Mouse (Mus musculus) left cerebral cortex, adult 8-10 months (tissue): ENCODE measurements around the gene Gnb1l. TPM values are rescaled to one million over a fixed set of nuclear protein-coding genes. Genes with fewer than 3 reads are reported as not detected.

Source experiments
- DNase-seq, 2 experiments: peaks; one replicate each; pipeline ENCODE4 v3.0.0; 2022; ENCODE audit warnings: low spot score in 2 of 2
- total RNA-seq, 4 experiments: library from RNA; stranded (reverse); gene quantifications; 2 replicates each; pipeline ENCODE4 v1.2.4; 2022

The Gnb1l gene
- total RNA-seq, 4 experiments from 2014 or later = 4.9 to 5.7 (median 5.3) TPM

DNA sequence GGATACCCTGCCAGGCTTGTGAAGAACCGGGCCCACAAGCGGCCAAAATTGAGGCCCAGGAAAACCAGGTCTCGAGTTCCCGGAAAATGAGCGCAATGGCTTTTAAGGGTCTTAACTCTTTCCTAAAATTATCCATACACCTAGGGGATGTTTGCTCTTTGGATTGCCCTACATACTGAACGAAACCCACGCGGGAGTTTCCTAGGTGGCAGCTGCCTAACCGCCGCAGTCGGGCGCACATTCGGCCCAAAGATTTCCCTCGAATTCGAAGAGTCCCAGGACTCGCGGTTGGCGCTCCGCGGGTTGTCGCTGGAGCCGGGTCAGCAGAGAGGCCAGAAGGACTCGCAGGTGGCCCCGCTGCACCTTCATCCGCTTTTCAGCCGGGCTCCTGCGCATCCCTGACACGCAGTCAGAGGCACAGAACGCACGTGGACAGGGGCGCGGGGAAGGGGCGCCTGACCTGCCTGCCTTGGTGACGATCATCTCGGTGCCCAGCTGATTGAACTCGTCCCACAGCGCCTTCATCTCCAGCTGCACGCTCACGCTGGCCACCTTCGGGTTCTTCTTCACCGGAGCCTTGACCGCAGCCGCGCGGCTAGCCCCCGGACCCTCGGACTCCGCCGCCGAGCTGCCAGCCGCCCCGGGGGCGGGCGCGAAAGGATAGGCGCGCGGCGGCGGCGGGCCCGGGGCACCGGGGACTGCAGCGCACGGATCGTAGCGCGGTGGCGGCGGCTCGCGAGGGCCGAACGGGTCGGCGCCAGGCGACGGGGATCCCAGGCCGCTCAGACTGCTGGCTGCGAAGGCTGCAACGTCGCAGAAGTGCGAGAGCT lies 87.8 kb downstream of the Gnb1l start:
- no peak for DNase-seq

- DNase-seq = no peak
These were observed 88.5 kb downstream of the Gnb1l start for GRCm38 (mm10) chr16:18586906-18587546.

DNA sequence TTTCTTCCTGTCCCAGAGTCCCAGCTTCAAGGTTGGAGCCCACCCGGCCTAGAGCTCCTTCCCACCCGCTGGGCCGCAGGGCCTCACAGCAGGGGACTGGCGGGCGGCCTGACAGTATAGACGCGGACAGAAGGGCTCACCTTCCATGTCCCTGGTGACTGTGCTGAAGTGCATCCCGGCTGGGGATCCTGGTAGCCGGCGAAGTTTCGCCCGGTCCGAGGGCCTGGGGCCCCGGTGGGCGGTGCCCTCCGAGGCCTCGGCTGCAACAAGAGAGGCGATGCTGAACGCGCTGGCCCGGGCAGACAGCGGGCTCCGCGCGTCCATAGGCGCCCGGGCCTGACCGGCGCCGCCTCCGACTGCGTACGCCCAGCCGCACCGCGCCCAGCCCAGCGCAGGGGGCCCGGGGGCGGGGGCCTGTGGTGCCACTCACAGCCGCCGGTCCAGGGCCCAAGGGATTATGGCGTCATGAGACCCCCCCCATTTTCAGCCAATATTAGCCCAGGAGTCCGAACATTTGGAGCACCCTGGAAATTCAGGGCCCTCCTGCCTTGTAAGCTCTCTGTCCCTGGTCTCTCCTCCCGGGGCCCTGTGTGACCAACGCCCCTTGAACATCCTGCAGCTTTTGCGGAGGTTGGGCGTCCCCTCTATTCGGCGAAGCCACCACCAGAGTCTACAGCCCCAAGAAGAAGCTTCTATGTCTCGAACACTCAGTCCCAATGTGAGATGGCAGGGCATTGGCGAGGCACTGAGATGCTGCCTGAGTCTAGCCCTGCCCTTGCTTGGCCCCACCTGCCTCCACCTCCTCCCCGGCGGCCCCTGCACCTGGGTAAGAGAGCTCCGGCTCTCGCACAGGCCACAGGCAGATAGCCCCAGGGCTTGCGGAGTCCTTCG lies 89.6 kb downstream of the Gnb1l start:
- no peak for DNase-seq

DNA sequence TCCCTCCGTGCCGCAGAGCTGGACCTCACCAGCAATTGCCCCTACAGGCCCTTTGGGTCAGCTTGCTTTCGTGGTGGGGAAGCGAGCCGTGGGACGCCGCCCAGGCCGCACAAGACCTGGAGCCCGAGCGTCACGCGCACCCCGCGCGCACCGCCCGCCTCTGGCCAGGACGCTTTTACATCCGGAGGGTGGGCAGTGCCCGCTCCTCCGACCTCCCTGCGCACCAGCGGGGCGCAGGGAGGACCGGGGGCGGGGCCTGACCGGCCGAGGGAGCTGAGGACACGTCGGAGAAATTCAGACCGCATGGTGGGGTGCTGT lies 90.2 kb downstream of the Gnb1l start:
- DNase-seq = no peak

DNA sequence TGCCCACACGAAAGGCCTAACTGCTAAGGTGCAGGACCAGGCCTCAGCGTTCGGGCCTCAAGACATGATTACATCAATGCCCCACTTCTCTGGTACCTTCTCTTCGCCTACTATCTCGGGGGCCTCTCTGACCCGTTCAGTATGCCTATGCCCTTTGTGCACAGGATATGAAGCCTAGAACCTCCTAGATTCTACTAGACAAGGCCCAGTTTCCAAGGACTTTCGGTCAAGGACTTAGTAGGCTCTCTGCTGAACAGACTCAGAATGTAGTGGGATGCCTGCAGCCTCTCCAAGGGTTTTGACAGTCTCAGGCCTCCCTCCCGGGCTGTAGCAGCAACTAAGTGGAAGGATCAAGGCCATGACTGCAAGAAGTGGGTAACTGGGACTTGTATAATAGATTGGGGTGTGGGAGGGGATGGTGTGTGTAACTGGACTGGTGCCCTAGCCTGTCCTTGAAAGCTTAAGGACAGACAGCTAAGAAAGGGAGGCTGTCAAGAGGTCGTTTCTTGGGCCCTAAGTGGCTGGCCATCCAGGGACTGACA lies 90.6 kb downstream of the Gnb1l start:
- no peak for DNase-seq

DNA sequence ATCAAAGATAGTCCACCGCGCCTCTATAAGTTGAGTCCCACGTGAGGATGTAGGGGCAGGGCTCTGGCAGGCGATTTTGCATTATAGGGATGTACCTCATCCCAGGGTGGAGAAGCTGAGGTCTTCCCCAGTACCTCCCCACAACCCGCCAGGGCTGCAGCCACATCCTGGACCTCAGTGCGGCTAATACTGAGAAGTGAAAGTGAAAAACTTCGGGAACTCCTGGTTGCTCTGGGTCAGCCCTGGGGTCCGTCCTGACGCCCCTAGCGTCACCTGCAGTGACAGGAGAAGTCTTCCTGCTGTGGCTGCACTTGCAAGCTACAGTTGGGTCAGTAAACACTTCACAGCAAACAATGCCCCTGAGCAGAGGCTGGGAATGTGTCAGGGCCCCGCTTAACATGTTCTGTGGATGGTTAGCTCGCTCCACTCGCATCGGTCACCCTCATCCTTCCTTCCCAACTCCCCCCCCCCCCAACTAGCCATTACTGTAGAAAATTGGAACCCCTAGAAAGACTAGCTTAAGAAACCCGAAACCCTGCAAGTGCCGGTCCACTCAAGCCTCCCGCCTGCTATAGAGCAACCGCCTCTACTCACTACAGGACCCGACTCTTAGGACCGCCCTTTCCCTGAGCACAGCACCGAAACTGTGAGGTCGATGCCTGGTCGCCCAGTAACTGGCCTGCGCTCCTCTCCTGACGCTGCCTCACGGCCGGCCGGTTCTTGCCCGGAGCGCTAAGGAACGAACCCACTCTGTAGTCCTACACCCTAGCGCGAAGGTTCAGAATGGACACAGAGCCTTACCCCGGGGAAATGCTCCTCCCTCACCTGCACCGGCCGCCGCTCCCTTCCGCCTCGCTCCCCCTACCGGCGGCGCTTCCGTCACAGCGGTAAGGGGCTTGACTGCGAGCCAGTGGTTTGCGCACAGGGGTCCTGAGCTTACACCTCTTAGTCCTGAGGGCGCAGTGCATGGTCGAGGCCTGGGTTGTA lies 91.6 kb downstream of the Gnb1l start, which contains the start of gene Tbx1:
Gene Tbx1 (minus strand): TSS at position 868 of the 987 bp plus-strand sequence.
- no peak for DNase-seq

- DNase-seq = no peak
These were observed 92.8 kb downstream of the Gnb1l start for GRCm38 (mm10) chr16:18591047-18592018.

DNA sequence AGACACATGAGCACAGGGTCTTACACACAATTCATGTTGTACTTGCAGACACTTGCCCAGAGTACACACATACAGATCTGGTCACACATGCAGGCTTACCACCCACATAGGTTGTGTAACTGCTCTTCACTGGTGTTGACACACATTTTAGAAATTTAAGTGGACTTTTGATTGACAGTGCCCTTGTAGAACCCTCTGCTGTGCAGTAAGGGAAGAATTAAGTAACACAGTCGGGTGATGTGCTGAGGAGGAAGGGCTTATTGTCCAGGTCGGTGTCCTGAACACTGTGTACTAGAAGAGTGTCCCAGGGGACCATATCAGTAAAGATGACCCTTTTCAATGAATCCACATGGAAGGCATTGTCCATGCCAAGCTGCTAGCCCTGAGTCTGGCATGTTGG lies 95.4 kb downstream of the Gnb1l start:
- DNase-seq = no peak

GRCm38 (mm10) chr16:18596255-18596654 lies 97.7 kb downstream of the Gnb1l start:
- DNase-seq = no peak

DNA sequence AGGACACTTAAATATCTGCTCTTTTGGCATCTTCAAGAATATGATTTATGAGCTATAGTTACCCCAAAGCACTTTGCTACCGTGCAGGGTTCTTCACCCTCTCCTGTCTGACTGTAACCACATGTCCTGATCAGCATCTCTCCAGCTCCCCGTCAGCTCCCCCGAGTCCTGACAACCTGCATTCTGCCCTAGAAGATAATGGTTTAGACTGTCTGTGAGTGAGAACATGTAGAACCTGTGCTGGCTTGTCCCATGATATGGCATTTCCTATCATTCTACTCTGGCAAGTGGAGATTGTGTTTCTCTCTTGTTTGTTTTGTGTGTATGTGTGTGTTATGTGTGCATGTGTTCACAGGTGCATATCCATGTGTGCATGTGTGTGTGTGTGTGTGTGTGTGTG lies 99.5 kb downstream of the Gnb1l start:
- DNase-seq = no peak

- DNase-seq = no peak
These were observed 102.9 kb downstream of the Gnb1l start for GRCm38 (mm10) chr16:18601447-18601846.

DNA sequence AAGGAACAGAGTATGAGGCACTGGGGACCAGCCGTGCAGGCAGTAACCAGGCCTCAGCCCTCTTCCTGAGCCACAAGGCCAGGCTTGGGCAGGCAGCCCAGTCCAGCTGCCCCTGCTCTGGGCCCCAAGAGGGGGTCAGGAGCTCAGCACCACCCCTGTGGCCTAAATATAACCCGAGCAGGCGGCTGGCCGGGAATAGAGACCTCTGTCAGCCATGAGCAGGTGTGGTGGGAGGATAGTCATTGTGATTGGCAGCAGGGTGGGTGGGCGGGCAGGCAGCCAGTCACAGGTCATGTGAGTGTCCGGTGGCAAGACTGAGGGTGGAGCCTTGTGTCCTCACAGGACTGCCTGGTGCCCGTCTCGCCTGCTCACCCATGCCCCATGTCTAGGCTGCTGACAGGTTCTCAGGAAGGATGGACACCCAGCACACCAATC lies 105.8 kb downstream of the Gnb1l start:
- no peak for DNase-seq

- DNase-seq = no peak
These were observed 107.2 kb downstream of the Gnb1l start for GRCm38 (mm10) chr16:18605705-18606104.

DNA sequence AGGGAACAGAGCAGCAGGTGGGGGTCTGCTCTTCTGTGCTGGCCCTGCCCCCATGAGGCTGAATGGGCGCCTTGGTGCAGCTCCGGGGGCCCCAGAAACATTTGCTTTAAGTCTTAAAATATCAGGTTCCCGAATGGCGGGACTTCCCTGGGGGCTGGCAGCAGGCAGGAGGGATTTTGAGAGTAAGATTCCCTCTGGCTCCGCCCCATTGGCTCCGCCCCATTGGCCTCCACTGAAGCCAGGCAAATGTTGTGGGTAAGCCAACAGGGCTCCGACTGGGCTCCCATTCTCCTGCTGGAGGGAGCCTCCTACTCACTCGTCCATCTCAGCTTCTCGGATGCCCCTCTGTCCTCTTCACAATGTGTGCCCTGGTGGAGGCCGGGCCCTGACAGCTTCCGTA lies 109.7 kb downstream of the Gnb1l start:
- DNase-seq = no peak

GRCm38 (mm10) chr16:18609099-18609498 lies 110.6 kb downstream of the Gnb1l start:
- no peak for DNase-seq

- DNase-seq = no peak
These were observed 113.2 kb downstream of the Gnb1l start for GRCm38 (mm10) chr16:18611752-18612151.

GRCm38 (mm10) chr16:18613301-18613700 lies 114.8 kb downstream of the Gnb1l start:
- DNase-seq = no peak
